Comparison of ENCODE assay signal across 8 mouse cellular contexts in genomic region chr6:91750976-91751375, GRCm38 (mm10).
DNase-seq lines count a peak whose midpoint lies in the region; ATAC-seq and TF ChIP-seq lines count a peak whose summit lies in the region.
"Had no signal": no experiment of that assay in that cellular context is flagged by ENCODE, and none has a peak within 500 bp of the region (broad histone marks: within the 10 kb centered on the region; RNA-seq: fewer than 3 reads in every experiment).

No protein-coding gene starts in this region.

- no peak overlapping the region for H3K4me2 ChIP-seq in intestine, postnatal 0 days (replicated peaks; ENCODE audit: low read depth)
- H3K4me2 ChIP-seq: midbrain, embryonic 13.5 days had no signal

- H3K27me3 ChIP-seq in heart, embryonic 10.5 days (ENCODE audit: insufficient read depth, poor library complexity, severe bottlenecking): no peaks in the 10 kb centered on the region
- no peaks in the 10 kb centered on the region for H3K27me3 ChIP-seq in thymus, adult 2 months (ENCODE audit: control insufficient read depth, insufficient read depth, low read length)
- H3K27me3 ChIP-seq in intestine, postnatal 0 days (replicated peaks; ENCODE audit: control insufficient read depth, insufficient read depth, low read length): no peaks in the 10 kb centered on the region
- H3K27me3 ChIP-seq: midbrain, embryonic 13.5 days had no signal

- H3K4me3 ChIP-seq in heart, embryonic 10.5 days: no peak overlapping the region
- H3K4me3 ChIP-seq in thymus, adult 2 months (ENCODE audit: control insufficient read depth, insufficient read depth, low read length): no peak overlapping the region
- no peak overlapping the region for H3K4me3 ChIP-seq in intestine, postnatal 0 days (ENCODE audit: low read depth, low read length)
- H3K4me3 ChIP-seq: midbrain, embryonic 13.5 days had no signal

- no peak overlapping the region for H3K27ac ChIP-seq in heart, embryonic 10.5 days
- no peak overlapping the region for H3K27ac ChIP-seq in thymus, adult 2 months (ENCODE audit: control insufficient read depth, insufficient read depth, low read length)
- H3K27ac ChIP-seq in intestine, postnatal 0 days (ENCODE audit: low read depth, low read length): no peak overlapping the region
- H3K27ac ChIP-seq: midbrain, embryonic 13.5 days had no signal

- H3K9me3 ChIP-seq in heart, embryonic 10.5 days: no peaks in the 10 kb centered on the region
- H3K9me3 ChIP-seq in intestine, postnatal 0 days (ENCODE audit: control insufficient read depth): no peaks in the 10 kb centered on the region
- H3K9me3 ChIP-seq: midbrain, embryonic 13.5 days had no signal

- TF ChIP-seq POLR2A in thymus, adult 2 months (IDR thresholded peaks at IDR 0.05; ENCODE audit: control insufficient read depth, extremely low read depth, insufficient read depth, low read length, poor library complexity): no peak

- 0 out of 2 replicates have a peak, but pooled peaks have one; percentile 28 for ATAC-seq in intestine, postnatal 0 days
- ATAC-seq in monocyte, adult 5-6 weeks (replicated peaks; ENCODE audit: insufficient number of reproducible peaks, low FRiP score, low TSS enrichment, poor library complexity, severe bottlenecking): no peak
- ATAC-seq: midbrain, embryonic 13.5 days had no signal

- no peak overlapping the region for H3K9ac ChIP-seq in intestine, postnatal 0 days (ENCODE audit: low read depth, low read length)
- H3K9ac ChIP-seq: midbrain, embryonic 13.5 days had no signal

- H3K4me1 ChIP-seq in heart, embryonic 10.5 days: peaks cover 7% of the 10 kb centered on the region; the same call in 1 of the 2 replicates
- no peaks in the 10 kb centered on the region for H3K4me1 ChIP-seq in thymus, adult 2 months (replicated peaks; ENCODE audit: control insufficient read depth, insufficient read depth, low read length)
- H3K4me1 ChIP-seq in intestine, postnatal 0 days (replicated peaks; ENCODE audit: control insufficient read depth, insufficient read depth, low read length): no peaks in the 10 kb centered on the region
- H3K4me1 ChIP-seq: midbrain, embryonic 13.5 days had no signal

- H3K36me3 ChIP-seq in heart, embryonic 10.5 days: peaks cover 93% of the 10 kb centered on the region
- H3K36me3 ChIP-seq in thymus, adult 2 months (ENCODE audit: control insufficient read depth, insufficient read depth, low read length): peaks cover 51% of the 10 kb centered on the region
- peaks cover 95% of the 10 kb centered on the region for H3K36me3 ChIP-seq in intestine, postnatal 0 days (ENCODE audit: control insufficient read depth, insufficient read depth)

- 72% methylated on average over 3 of the region's 3 CpGs for WGBS in heart, embryonic 10.5 days
- 91% methylated on average over 3 of the region's 3 CpGs for WGBS in thymus, adult 2 months
- WGBS in intestine, postnatal 0 days: 86% methylated on average over 3 of the region's 3 CpGs

- peak; percentile 53 for DNase-seq in heart, postnatal 4 days
- no peak for DNase-seq in heart, embryonic 10.5 days (ENCODE audit: low spot score)
- DNase-seq in thymus, adult 2 months: peak; percentile 28
- no peak for DNase-seq in thymus, adult 18-20 months
- DNase-seq in layer of hippocampus, postnatal 36 days: no peak

- peak; percentile 21; the same call in 1 of the 2 replicates for TF ChIP-seq CTCF in thymus, adult 2 months (IDR thresholded peaks at IDR 0.05; ENCODE audit: borderline replicate concordance, control insufficient read depth, extremely low read depth, insufficient read depth, low read length, poor library complexity)
- TF ChIP-seq CTCF in intestine, postnatal 0 days (IDR thresholded peaks at IDR 0.05; ENCODE audit: low read depth): peak; percentile 68

Comparison
In these comparisons a context has a peak if more than half of its experiments do, and no peak if none do; other contexts are left out.
1. DNase-seq: peak in heart, postnatal 4 days (single experiment) and thymus, adult 2 months (single experiment); none in heart, embryonic 10.5 days (single experiment), thymus, adult 18-20 months (0 of 2) and layer of hippocampus, postnatal 36 days (0 of 2).